Mouse (Mus musculus): Measurements from ENCODE around the gene Lmntd1.

- TF ChIP-seq CTCF (IDR thresholded peaks at IDR 0.05; ENCODE audit: borderline replicate concordance, insufficient read depth, low read length) (no peak), POLR2A (IDR thresholded peaks at IDR 0.05; ENCODE audit: low read depth, low read length) (no peak)
Measured at GRCm38 (mm10) chr6:145438851-145439250, 175.3 kb downstream of the Lmntd1 start.

Measured in embryonic fibroblast, embryonic 13.5 days (primary cell).